Mouse (Mus musculus): Measurements from ENCODE around the gene Kdm6a. TPM values are rescaled to one million over a fixed set of nuclear protein-coding genes. Genes with fewer than 3 reads are reported as not detected.

Gene Kdm6a
- polyA plus RNA-seq (2012; rRNA removed), result 37.3 and 39.8 TPM in 2 replicates

GRCm38 (mm10) chrX:18162192-18162857, at the start of gene Kdm6a:
TSS of gene Kdm6a (plus strand) at chrX:18162575.
- TF ChIP-seq POLR2A (IDR thresholded peaks at IDR 0.05; ENCODE audit: borderline replicate concordance, extremely low read depth, insufficient read depth, insufficient read length, poor library complexity, severe bottlenecking) (peak; percentile 63; the same call in 1 of the 2 replicates), CTCF (IDR thresholded peaks at IDR 0.05; ENCODE audit: borderline replicate concordance, extremely low read depth, insufficient read depth, insufficient read length) (no peak)
- DNase-seq (ENCODE audit: low read depth), result peak; percentile 100

GRCm38 (mm10) chrX:18145557-18145956, 16.8 kb upstream of the Kdm6a start, which contains the start of gene Dusp21:
TSS of gene Dusp21 (plus strand) at chrX:18145857.
- TF ChIP-seq CTCF (IDR thresholded peaks at IDR 0.05; ENCODE audit: borderline replicate concordance, extremely low read depth, insufficient read depth, insufficient read length), result no peak
- no peak for TF ChIP-seq POLR2A (IDR thresholded peaks at IDR 0.05; ENCODE audit: borderline replicate concordance, extremely low read depth, insufficient read depth, insufficient read length, poor library complexity, severe bottlenecking)
- DNase-seq (ENCODE audit: low read depth), result no peak

- TF ChIP-seq POLR2A (IDR thresholded peaks at IDR 0.05; ENCODE audit: borderline replicate concordance, extremely low read depth, insufficient read depth, insufficient read length, poor library complexity, severe bottlenecking), result no peak
- TF ChIP-seq CTCF (IDR thresholded peaks at IDR 0.05; ENCODE audit: borderline replicate concordance, extremely low read depth, insufficient read depth, insufficient read length), result no peak
- peak; percentile 5 for DNase-seq (ENCODE audit: low read depth)
Measured at GRCm38 (mm10) chrX:18160734-18161442, 1.5 kb upstream of the Kdm6a start.

GRCm38 (mm10) chrX:18161796-18162191, 581 bp upstream of the Kdm6a start:
- DNase-seq (ENCODE audit: low read depth), result no peak
- TF ChIP-seq POLR2A (IDR thresholded peaks at IDR 0.05; ENCODE audit: borderline replicate concordance, extremely low read depth, insufficient read depth, insufficient read length, poor library complexity, severe bottlenecking), result no peak
- TF ChIP-seq CTCF (IDR thresholded peaks at IDR 0.05; ENCODE audit: borderline replicate concordance, extremely low read depth, insufficient read depth, insufficient read length), result no peak

- TF ChIP-seq CTCF (IDR thresholded peaks at IDR 0.05; ENCODE audit: borderline replicate concordance, extremely low read depth, insufficient read depth, insufficient read length), result no peak
- no peak for TF ChIP-seq POLR2A (IDR thresholded peaks at IDR 0.05; ENCODE audit: borderline replicate concordance, extremely low read depth, insufficient read depth, insufficient read length, poor library complexity, severe bottlenecking)
- peak; percentile 78 for DNase-seq (ENCODE audit: low read depth)
Measured at GRCm38 (mm10) chrX:18162861-18163731, 721 bp downstream of the Kdm6a start.

GRCm38 (mm10) chrX:18163917-18164624, 1.7 kb downstream of the Kdm6a start:
- DNase-seq (ENCODE audit: low read depth), result peak; percentile 57
- TF ChIP-seq POLR2A (IDR thresholded peaks at IDR 0.05; ENCODE audit: borderline replicate concordance, extremely low read depth, insufficient read depth, insufficient read length, poor library complexity, severe bottlenecking), result no peak
- no peak for TF ChIP-seq CTCF (IDR thresholded peaks at IDR 0.05; ENCODE audit: borderline replicate concordance, extremely low read depth, insufficient read depth, insufficient read length)

- no peak for TF ChIP-seq POLR2A (IDR thresholded peaks at IDR 0.05; ENCODE audit: borderline replicate concordance, extremely low read depth, insufficient read depth, insufficient read length, poor library complexity, severe bottlenecking)
- TF ChIP-seq CTCF (IDR thresholded peaks at IDR 0.05; ENCODE audit: borderline replicate concordance, extremely low read depth, insufficient read depth, insufficient read length), result no peak
Measured at GRCm38 (mm10) chrX:18165121-18165520, 2.7 kb downstream of the Kdm6a start.

GRCm38 (mm10) chrX:18166961-18167360, 4.6 kb downstream of the Kdm6a start:
- no peak for DNase-seq (ENCODE audit: low read depth)
- no peak for TF ChIP-seq POLR2A (IDR thresholded peaks at IDR 0.05; ENCODE audit: borderline replicate concordance, extremely low read depth, insufficient read depth, insufficient read length, poor library complexity, severe bottlenecking)
- no peak for TF ChIP-seq CTCF (IDR thresholded peaks at IDR 0.05; ENCODE audit: borderline replicate concordance, extremely low read depth, insufficient read depth, insufficient read length)

More at GRCm38 (mm10) chrX:18165121-18165520, 2.7 kb downstream of the Kdm6a start:
- DNase-seq (ENCODE audit: low read depth), result no peak

GRCm38 (mm10) chrX:18168940-18169339, 6.6 kb downstream of the Kdm6a start:
- DNase-seq (ENCODE audit: low read depth), result no peak
- no peak for TF ChIP-seq POLR2A (IDR thresholded peaks at IDR 0.05; ENCODE audit: borderline replicate concordance, extremely low read depth, insufficient read depth, insufficient read length, poor library complexity, severe bottlenecking)
- TF ChIP-seq CTCF (IDR thresholded peaks at IDR 0.05; ENCODE audit: borderline replicate concordance, extremely low read depth, insufficient read depth, insufficient read length), result no peak

- no peak for TF ChIP-seq POLR2A (IDR thresholded peaks at IDR 0.05; ENCODE audit: borderline replicate concordance, extremely low read depth, insufficient read depth, insufficient read length, poor library complexity, severe bottlenecking)
- TF ChIP-seq CTCF (IDR thresholded peaks at IDR 0.05; ENCODE audit: borderline replicate concordance, extremely low read depth, insufficient read depth, insufficient read length), result no peak
Measured at GRCm38 (mm10) chrX:18174831-18175230, 12.5 kb downstream of the Kdm6a start.

More at GRCm38 (mm10) chrX:18174831-18175230, 12.5 kb downstream of the Kdm6a start:
- no peak for DNase-seq (ENCODE audit: low read depth)
